In the genomic region with DNA sequence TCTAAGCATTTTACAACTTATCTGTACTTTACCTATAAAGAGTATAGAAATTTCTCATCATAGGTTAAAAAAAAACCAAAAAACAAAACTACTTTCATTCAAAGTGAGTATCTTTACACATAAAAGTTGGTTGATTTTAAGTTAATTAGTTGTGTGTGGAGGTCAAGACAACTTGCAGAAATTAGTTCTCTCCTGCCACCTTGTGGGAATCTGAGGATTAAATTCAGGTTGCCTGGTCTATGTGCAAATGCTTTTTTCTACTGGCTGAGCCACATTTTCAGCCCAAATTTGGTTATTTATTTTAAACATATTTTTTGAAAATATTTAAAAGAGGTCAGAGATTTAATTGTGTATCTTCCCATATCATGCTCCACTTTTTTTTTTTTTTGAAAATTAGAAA, we compare ENCODE assay signal across 9 mouse cellular contexts. TPM values are rescaled to one million over a fixed set of nuclear protein-coding genes. Genes with fewer than 3 reads are reported as not detected.
DNase-seq lines count a peak whose midpoint lies in the region; ATAC-seq and TF ChIP-seq lines count a peak whose summit lies in the region.
"Had no signal": no experiment of that assay in that cellular context is flagged by ENCODE, and none has a peak within 500 bp of the region (broad histone marks: within the 10 kb centered on the region; RNA-seq: fewer than 3 reads in every experiment).

No protein-coding gene starts in this region.

- H3K4me2 ChIP-seq in midbrain, embryonic 14.5 days (ENCODE audit: low read length) = no peak overlapping the region
- no peak overlapping the region for H3K4me2 ChIP-seq in midbrain, embryonic 13.5 days (replicated peaks)
- H3K4me2 ChIP-seq: midbrain, embryonic 12.5 days had no signal

- H3K36me3 ChIP-seq in heart, adult 2 months (ENCODE audit: control insufficient read depth, insufficient read depth, low read length) = no peaks in the 10 kb centered on the region
- H3K36me3 ChIP-seq in midbrain, embryonic 14.5 days (ENCODE audit: control insufficient read depth, insufficient read depth, low read length) = peaks cover 27% of the 10 kb centered on the region
- peaks cover 27% of the 10 kb centered on the region for H3K36me3 ChIP-seq in midbrain, embryonic 13.5 days
- peaks cover 35% of the 10 kb centered on the region for H3K36me3 ChIP-seq in hindbrain, embryonic 10.5 days

- H3K27me3 ChIP-seq in heart, adult 2 months (ENCODE audit: control insufficient read depth, insufficient read depth, low read length) = no peaks in the 10 kb centered on the region
- H3K27me3 ChIP-seq in midbrain, embryonic 14.5 days (ENCODE audit: control insufficient read depth, insufficient read depth, low read length) = no peaks in the 10 kb centered on the region
- H3K27me3 ChIP-seq in midbrain, embryonic 13.5 days = no peaks in the 10 kb centered on the region
- H3K27me3 ChIP-seq in Patski = no peaks in the 10 kb centered on the region
- H3K27me3 ChIP-seq in hindbrain, embryonic 10.5 days (ENCODE audit: insufficient read depth, poor library complexity, severe bottlenecking) = no peaks in the 10 kb centered on the region
- H3K27me3 ChIP-seq: midbrain, embryonic 12.5 days had no signal

- no peak overlapping the region for H3K9ac ChIP-seq in heart, adult 2 months (ENCODE audit: low read depth, low read length)
- H3K9ac ChIP-seq in midbrain, embryonic 14.5 days (replicated peaks; ENCODE audit: low read length) = no peak overlapping the region
- H3K9ac ChIP-seq in midbrain, embryonic 13.5 days (replicated peaks) = no peak overlapping the region
- H3K9ac ChIP-seq: midbrain, embryonic 12.5 days had no signal

- H3K79me2 ChIP-seq in heart, adult 2 months (replicated peaks; ENCODE audit: control insufficient read depth, insufficient read depth, low read length) = no peaks in the 10 kb centered on the region

- no peak overlapping the region for H3K27ac ChIP-seq in heart, adult 2 months
- H3K27ac ChIP-seq in midbrain, embryonic 14.5 days (replicated peaks; ENCODE audit: low read depth, low read length) = no peak overlapping the region
- no peak overlapping the region for H3K27ac ChIP-seq in midbrain, embryonic 13.5 days
- H3K27ac ChIP-seq in hindbrain, embryonic 10.5 days = no peak overlapping the region
- H3K27ac ChIP-seq: midbrain, embryonic 12.5 days had no signal

- H3K4me1 ChIP-seq in heart, adult 2 months (ENCODE audit: control insufficient read depth, insufficient read depth, low read length) = no peaks in the 10 kb centered on the region
- H3K4me1 ChIP-seq in midbrain, embryonic 14.5 days (ENCODE audit: control insufficient read depth, insufficient read depth, low read length) = no peaks in the 10 kb centered on the region
- H3K4me1 ChIP-seq in midbrain, embryonic 13.5 days (replicated peaks) = no peaks in the 10 kb centered on the region
- H3K4me1 ChIP-seq in hindbrain, embryonic 10.5 days (replicated peaks) = no peaks in the 10 kb centered on the region
- H3K4me1 ChIP-seq: midbrain, embryonic 12.5 days had no signal

- TF ChIP-seq POLR2A in heart, adult 2 months (IDR thresholded peaks at IDR 0.05; ENCODE audit: insufficient read depth, low read depth, low read length) = no peak

- peak; percentile 70 for TF ChIP-seq CTCF in heart, adult 2 months (IDR thresholded peaks at IDR 0.05)
- TF ChIP-seq CTCF in Patski (IDR thresholded peaks at IDR 0.05) = peak; percentile 65

- CTCF ChIA-PET in Patski (lab: Charles Lee) = interaction anchor here (1.5 kb wide), 1 partner anchor 27 kb away, joined by 4 read pairs; no protein-coding TSS in a partner anchor

- no peak overlapping the region for H3K4me3 ChIP-seq in heart, adult 2 months
- H3K4me3 ChIP-seq in midbrain, embryonic 14.5 days (replicated peaks; ENCODE audit: low read depth, low read length) = no peak overlapping the region
- no peak overlapping the region for H3K4me3 ChIP-seq in midbrain, embryonic 13.5 days (replicated peaks)
- H3K4me3 ChIP-seq in hindbrain, embryonic 10.5 days = no peak overlapping the region
- H3K4me3 ChIP-seq: midbrain, embryonic 12.5 days had no signal

- no peak for DNase-seq in heart, adult 2 months
- DNase-seq in heart, postnatal 25 days (ENCODE audit: low spot score) = no peak
- DNase-seq in midbrain, embryonic 14.5 days = peak; percentile 62
- no peak for DNase-seq in Patski (ENCODE audit: low read depth, low spot score)
- peak; percentile 1 to 15 for DNase-seq in kidney, postnatal 4 days
- no peak for DNase-seq in hindbrain, embryonic 10.5 days (ENCODE audit: low spot score)

- no peaks in the 10 kb centered on the region for H3K9me3 ChIP-seq in midbrain, embryonic 14.5 days (ENCODE audit: control insufficient read depth, low read length)
- no peaks in the 10 kb centered on the region for H3K9me3 ChIP-seq in midbrain, embryonic 13.5 days
- H3K9me3 ChIP-seq in hindbrain, embryonic 10.5 days = no peaks in the 10 kb centered on the region
- H3K9me3 ChIP-seq: midbrain, embryonic 12.5 days had no signal

- ATAC-seq in midbrain, embryonic 14.5 days (ENCODE audit: low FRiP score, low TSS enrichment) = no peak
- ATAC-seq in midbrain, embryonic 13.5 days = no peak
- ATAC-seq in Patski = no peak
- no peak for ATAC-seq in granulocyte monocyte progenitor cell, adult 5-6 weeks (replicated peaks; ENCODE audit: poor library complexity, severe bottlenecking)

- POLR2A ChIA-PET in Patski (lab: Charles Lee) = no interaction called here

- in situ Hi-C loops in Patski (cut with MboI; ENCODE audit: low pct_unique_long_range_greater_than_20kb) = loop anchor here (5.0 kb wide), 2 partner anchors 63 to 208 kb away; no protein-coding TSS in a partner anchor

- intact Hi-C loops in heart, adult 2 months (cut with DNase I) = loop anchor here (2.0 to 5.0 kb wide), 2 partner anchors 63 to 208 kb away; no protein-coding TSS in a partner anchor
- intact Hi-C loops in heart, postnatal 25 days (cut with DNase I) = loop anchor here (1.0 kb wide), 2 partner anchors 62 to 209 kb away; no protein-coding TSS in a partner anchor

- no peak for TF ChIP-seq EP300 in heart, adult 2 months (IDR thresholded peaks at IDR 0.05; ENCODE audit: insufficient read depth, low read depth, low read length)

RNA-seq across cellular contexts. Expression of a gene that starts 35.6 kb away (rescaled TPM):
- 1 to 10 TPM; 1.1 TPM for total RNA-seq in heart, adult 2 months (2021)
- polyA plus RNA-seq in heart, adult 2 months (2012; rRNA removed) = 0.31 and 1.1 TPM in 2 replicates
- total RNA-seq in heart, postnatal 25 days (2021) = 1 to 10 TPM; 1.1 to 2.6 TPM
- polyA plus RNA-seq in midbrain, embryonic 14.5 days (2014; fragmentation: Nextera tagmentation; extraction: Ambion mirVana) = 82.0 and 93.1 TPM in 2 replicates
- 46.7 and 53.5 TPM in 2 replicates for polyA plus RNA-seq in midbrain, embryonic 13.5 days (2015; fragmentation: Nextera tagmentation; extraction: Ambion mirVana)
- polyA plus RNA-seq in Patski (2021) = 17.9 TPM
- 17.9 and 18.3 TPM in 2 replicates for polyA plus RNA-seq in hindbrain, embryonic 10.5 days (2016; fragmentation: Nextera tagmentation; extraction: Ambion mirVana)
- 10.3 and 11.3 TPM in 2 replicates for total RNA-seq in granulocyte monocyte progenitor cell, adult 5-6 weeks (2014; fragmentation: Nextera tagmentation)
- 14.9 and 24.2 TPM in 2 replicates for total RNA-seq in granulocyte monocyte progenitor cell, adult 5-6 weeks (2017)

Comparison
In these comparisons a context has a peak if more than half of its experiments do, and no peak if none do; other contexts are left out.
1. DNase-seq: peak in midbrain, embryonic 14.5 days (single experiment) and kidney, postnatal 4 days (2 of 2); none in heart, adult 2 months (0 of 2), heart, postnatal 25 days (single experiment), Patski (single experiment) and hindbrain, embryonic 10.5 days (single experiment).